Mouse (Mus musculus): ENCODE results near the gene Serpina1e. TPM values are rescaled to one million over a fixed set of nuclear protein-coding genes. Genes with fewer than 3 reads are reported as not detected.

The Serpina1e gene
- polyA plus RNA-seq (2017; shearing (Covaris generic)): not detected

GRCm38 (mm10) chr12:103958798-103959197, at the start of gene Serpina1e:
Serpina1e (minus strand) TSS chr12:103958975.

GRCm38 (mm10) chr12:103989857-103990256, 31.1 kb upstream of the Serpina1e start, which contains the start of gene Serpina11:
Serpina11 (minus strand) TSS chr12:103989957.

GRCm38 (mm10) chr12:103904837-103905340, 53.9 kb downstream of the Serpina1e start, which contains the start of gene Serpina1c:
Serpina1c (minus strand) TSS chr12:103904887.

Other genes with a start within 250 kb of the Serpina1e start
- not detected for gene Serpina1d, start 185.4 kb downstream of the Serpina1e start, polyA plus RNA-seq (2017; shearing (Covaris generic))
- gene Serpina1b, start 128.6 kb downstream of the Serpina1e start, polyA plus RNA-seq (2017; shearing (Covaris generic)): not detected
- gene Serpina1a, start 95.4 kb downstream of the Serpina1e start, polyA plus RNA-seq (2017; shearing (Covaris generic)): not detected
- not detected for gene Serpina1c, start 54.1 kb downstream of the Serpina1e start, polyA plus RNA-seq (2017; shearing (Covaris generic))
- not detected for gene Serpina11, start 31.0 kb upstream of the Serpina1e start, polyA plus RNA-seq (2017; shearing (Covaris generic))
- gene Serpina9, start 54.8 kb upstream of the Serpina1e start, polyA plus RNA-seq (2017; shearing (Covaris generic)): 0.22 TPM
- gene Serpina12, start 85.5 kb upstream of the Serpina1e start, polyA plus RNA-seq (2017; shearing (Covaris generic)): not detected
- gene Serpina5, start 142.1 kb upstream of the Serpina1e start, polyA plus RNA-seq (2017; shearing (Covaris generic)): not detected
- not detected for gene Serpina3a, start 153.7 kb upstream of the Serpina1e start, polyA plus RNA-seq (2017; shearing (Covaris generic))
- not detected for gene Serpina3b, start 169.0 kb upstream of the Serpina1e start, polyA plus RNA-seq (2017; shearing (Covaris generic))
- not detected for gene Serpina3c, start 194.9 kb upstream of the Serpina1e start, polyA plus RNA-seq (2017; shearing (Covaris generic))

Measured in effector memory CD4-positive, alpha-beta T cell, adult 7 months (primary cell).